Mouse (Mus musculus) brain, embryonic 14.5 days (tissue): Measurements from ENCODE around the gene Nomo1. TPM values are rescaled to one million over a fixed set of nuclear protein-coding genes. Genes with fewer than 3 reads are reported as not detected.
A peak's percentile ranks its signal among the peaks of the same experiment; 100 is the strongest.

Source experiments
- DNase-seq: peaks from one replicate; pipeline ENCODE4 v3.0.0-alpha.2; 2011; ENCODE audit warnings: low read depth
- CTCF ChIP-seq: fragments of 200-500 bp; IDR thresholded peaks from 2 replicates; pipeline ENCODE4 v1.5.1; 2012; ENCODE audit warnings: inconsistent platforms, mild to moderate bottlenecking, moderate library complexity, borderline replicate concordance; ENCODE audit not compliant: insufficient read depth, insufficient read length; ENCODE audit errors: extremely low read depth
- POLR2A ChIP-seq: fragments of 200-500 bp; IDR thresholded peaks from 2 replicates; pipeline ENCODE4 v1.6.1; 2012; ENCODE audit warnings: mild to moderate bottlenecking, inconsistent platforms, borderline replicate concordance; ENCODE audit not compliant: poor library complexity, insufficient read depth, insufficient read length, severe bottlenecking; ENCODE audit errors: extremely low read depth
- polyA plus RNA-seq: library from polyadenylated mRNA; depleted of rRNA; stranded (reverse); fragments of >200 nt; gene quantifications from 2 replicates; pipeline ENCODE4 v1.2.3, GENCODE M21; 2012

The Nomo1 gene
- polyA plus RNA-seq, 1 experiment = 52.6 TPM

DNA sequence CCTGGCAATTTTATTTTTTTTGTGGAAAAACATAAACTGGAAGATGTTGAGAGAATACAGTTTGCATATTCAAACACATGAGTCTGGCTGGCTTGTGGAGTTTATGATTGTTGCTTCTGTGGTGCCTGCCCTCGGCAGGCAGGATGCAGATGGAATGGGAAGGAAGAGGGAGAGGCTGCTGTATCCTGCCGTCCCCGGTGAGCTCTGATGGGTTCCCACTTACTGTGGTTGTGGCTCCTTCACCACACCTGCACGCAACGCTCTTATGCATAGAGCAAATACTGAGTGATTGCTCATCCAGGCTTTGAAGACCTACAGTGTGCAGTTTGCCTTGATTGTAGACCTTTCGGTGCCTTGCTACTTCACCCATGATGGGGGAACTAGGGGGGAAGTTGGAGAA, 54.7 kb downstream of the Nomo1 start:
- TF ChIP-seq POLR2A (no peak), CTCF (no peak)
- DNase-seq = no peak

DNA sequence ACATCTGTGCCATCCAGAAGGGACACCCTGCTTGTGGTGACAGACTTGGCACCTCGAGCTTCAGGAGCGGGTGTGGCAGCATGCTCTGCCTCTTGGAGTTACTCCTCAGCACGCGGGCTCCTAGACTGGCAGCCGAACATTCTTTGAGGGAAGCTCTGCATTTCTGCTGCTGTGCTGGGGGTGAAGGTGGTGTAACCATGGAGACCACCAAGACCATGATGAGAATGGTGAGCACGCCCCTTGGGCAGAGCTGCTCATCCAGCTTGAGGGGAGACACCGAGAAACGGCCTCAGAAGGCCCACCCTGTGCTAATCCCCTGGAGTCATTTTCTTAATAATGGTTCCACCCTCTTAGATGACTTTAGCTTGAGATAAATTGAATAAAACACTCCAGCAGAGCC, 59.3 kb downstream of the Nomo1 start:
- TF ChIP-seq POLR2A (no peak), CTCF (no peak)
- peak; percentile 26 for DNase-seq

DNA sequence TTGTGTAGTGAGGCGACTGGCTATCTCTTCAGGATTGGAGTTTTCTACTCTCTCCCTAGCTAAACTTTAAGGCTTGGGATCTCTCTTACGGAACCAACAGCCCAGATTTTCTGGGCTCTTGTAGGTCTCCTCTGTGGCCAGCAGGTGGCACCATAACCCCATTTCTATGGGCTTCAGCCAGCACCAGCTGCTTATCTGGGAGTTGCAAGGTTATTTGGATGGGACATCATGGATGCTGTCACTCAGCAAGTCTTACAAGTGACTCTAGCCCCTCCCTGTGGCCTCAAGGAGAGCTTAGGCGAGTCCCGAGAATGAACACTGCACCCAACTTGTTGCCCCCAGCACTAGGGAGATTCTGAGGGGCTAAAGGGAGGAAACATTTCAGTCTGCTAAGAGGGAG, 62.6 kb downstream of the Nomo1 start:
- DNase-seq = peak; percentile 89
- TF ChIP-seq CTCF = peak; percentile 92
- no peak for TF ChIP-seq POLR2A

DNA sequence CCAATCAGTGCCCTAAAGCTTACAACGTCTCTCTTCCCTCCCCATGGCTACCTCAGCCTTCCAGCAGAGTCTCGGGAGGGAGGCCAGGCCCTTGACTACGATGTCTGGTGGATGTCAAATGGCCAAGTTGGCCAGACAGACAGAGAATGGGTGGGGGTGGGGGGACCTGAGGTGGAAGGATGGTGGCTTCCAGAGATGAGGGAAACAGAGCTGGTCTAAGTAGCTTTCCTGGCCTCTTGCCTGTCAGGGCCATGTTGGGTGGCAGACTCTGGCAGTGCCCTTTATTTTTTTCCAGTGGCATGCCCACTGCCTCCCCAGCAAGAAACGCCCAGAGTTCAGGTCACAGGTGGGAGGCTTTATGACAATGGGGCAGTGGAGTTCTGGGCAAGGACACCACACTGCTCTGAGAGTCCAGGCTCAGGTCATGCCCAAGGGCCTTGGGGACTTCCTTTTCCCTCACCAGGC, 63.9 kb downstream of the Nomo1 start:
- no peak for TF ChIP-seq POLR2A
- TF ChIP-seq CTCF = no peak
- no peak for DNase-seq

DNA sequence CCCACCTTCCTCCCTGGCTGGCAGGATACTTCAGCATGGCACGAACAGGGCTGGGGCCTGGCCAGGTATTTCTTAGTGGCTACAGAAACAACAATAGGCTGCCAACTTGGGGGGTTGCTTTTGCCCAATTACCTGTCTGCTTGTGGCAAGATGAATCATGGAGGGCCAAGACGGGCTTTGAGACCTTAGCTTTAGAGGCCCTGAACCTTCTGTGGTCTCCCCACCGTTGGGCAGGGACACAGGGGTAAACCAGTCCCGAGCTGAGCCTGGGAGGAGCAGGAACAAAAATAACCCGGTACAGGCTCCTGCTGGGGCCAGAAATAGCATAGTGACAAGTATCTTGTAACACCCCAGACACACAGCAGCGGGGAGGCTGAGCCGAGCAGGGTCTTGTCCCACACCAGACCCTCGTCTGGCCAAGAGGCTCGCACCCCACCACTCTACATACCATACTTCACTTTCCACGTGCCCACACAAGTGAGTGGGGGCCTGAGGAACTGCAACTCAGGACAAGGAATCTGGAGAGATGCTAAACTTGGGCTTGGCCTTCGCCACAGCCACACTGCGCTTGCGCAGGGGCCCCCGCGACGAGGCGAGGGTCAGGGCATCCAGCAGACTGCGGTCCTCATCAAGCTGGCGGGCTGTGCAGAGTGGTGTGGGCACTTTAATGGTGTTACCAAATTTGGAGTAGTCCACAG, 64.9 kb downstream of the Nomo1 start:
- TF ChIP-seq POLR2A (no peak), CTCF (no peak)
- DNase-seq = no peak

DNA sequence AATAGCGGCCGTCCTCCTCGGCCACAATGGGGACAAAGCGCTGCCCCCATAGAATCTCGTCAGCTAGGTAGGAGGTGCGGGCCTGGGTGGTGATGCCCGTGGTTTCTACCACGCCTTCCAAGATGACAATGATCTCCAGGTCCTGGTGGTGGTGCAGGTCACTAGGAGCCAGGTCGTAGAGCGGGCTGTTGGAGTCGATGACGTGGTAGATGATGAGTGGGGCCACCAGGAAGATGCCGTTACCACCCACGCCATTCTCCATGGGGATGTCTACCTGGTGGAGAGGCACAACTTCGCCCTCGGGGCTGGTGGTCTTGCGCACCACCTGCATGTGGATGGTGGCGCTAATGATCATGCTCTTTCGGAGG, 65.4 kb downstream of the Nomo1 start:
- TF ChIP-seq POLR2A (no peak), CTCF (no peak)
- no peak for DNase-seq

DNA sequence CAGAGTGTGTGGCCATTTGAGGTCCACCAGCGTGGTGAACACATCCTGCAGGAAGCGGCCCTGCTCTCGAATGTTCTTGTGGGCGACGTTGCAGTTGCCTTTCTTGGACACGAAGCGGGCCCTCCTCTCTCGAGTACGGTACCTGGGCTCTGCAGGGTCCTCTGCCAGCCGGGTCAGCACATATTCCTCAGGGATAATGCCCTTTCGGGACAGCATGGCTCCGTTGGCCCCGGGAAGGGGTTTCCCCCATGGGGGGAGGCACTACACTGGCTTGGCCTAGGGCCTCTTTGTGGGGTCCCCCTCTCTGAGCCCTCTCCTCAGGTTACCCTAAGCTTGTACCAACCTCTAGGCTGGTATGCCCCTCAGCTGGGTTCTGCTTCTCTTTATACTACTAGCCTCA, 66.2 kb downstream of the Nomo1 start:
- no peak for TF ChIP-seq POLR2A
- no peak for TF ChIP-seq CTCF
- DNase-seq = no peak

DNA sequence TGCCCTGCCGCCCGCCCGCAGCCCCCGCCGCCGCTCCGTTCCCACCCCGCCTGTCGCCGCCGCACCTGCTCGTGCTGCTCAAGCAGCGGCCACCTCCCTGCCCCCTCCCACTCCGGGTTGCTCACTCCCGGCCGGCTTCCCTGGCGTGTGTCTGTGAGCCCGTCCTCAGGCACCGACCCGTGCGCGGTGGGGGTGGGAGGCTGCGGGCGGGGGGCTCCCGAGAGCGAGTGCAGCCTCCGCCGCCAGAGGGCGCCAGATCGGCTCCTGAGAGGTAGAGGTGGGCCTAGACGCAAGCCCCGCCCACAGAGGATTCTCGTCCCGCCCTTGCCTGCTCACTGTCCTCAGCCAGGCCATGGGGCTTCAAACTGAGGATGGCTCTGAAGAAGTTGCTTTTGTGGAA, 67.1 kb downstream of the Nomo1 start, which contains the start of gene Kcnj11:
Gene Kcnj11 (minus strand): TSS at position 202 of the 400 bp plus-strand sequence.
- DNase-seq = peak; percentile 92
- TF ChIP-seq CTCF (peak; percentile 87), POLR2A (no peak)

DNA sequence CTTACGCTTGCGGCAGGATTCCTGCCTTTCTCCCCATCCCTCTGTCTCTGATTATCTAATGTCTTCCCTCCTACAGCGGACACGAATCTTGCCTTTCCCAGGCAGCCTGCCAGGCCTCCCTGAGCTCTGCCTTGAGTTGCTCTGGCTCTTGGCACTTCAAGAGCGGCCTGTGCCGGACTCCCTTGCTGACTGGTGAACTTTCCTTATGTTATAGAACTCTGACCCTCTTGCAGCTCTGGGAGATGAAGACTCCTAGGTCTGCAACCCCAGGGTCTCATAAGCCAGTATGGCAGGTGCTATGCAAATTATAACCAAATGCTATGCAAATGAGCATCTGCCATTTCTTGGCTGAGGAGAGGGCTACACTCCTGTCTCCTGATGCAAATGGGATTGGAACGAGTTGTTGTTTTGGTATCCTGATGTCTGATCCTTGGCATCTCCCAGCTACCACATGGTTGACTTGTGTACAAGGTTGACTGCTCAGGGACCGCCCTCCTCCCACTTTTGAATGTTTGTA, 69.6 kb downstream of the Nomo1 start:
- TF ChIP-seq POLR2A (no peak), CTCF (no peak)
- peak; percentile 94 for DNase-seq

DNA sequence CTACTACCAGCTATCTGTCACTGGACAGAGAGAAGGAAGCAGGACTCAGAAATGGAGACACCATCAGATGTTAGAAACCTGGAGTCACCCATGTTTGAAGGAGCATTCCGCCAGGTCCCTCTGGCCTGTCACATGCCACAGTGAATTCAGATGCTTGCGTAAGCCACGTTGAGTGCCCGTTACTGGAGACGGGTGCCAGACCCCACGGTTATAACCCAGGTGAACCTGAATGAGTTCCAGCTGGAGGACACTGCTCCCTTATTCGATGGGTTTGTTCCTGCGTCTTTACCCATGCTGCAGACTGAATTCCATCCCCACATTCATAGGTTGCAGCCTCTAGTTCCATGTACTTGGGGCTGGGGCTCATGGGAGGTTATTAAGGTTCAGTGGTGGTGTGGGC, 70.3 kb downstream of the Nomo1 start:
- DNase-seq = peak; percentile 27
- TF ChIP-seq POLR2A = no peak

DNA sequence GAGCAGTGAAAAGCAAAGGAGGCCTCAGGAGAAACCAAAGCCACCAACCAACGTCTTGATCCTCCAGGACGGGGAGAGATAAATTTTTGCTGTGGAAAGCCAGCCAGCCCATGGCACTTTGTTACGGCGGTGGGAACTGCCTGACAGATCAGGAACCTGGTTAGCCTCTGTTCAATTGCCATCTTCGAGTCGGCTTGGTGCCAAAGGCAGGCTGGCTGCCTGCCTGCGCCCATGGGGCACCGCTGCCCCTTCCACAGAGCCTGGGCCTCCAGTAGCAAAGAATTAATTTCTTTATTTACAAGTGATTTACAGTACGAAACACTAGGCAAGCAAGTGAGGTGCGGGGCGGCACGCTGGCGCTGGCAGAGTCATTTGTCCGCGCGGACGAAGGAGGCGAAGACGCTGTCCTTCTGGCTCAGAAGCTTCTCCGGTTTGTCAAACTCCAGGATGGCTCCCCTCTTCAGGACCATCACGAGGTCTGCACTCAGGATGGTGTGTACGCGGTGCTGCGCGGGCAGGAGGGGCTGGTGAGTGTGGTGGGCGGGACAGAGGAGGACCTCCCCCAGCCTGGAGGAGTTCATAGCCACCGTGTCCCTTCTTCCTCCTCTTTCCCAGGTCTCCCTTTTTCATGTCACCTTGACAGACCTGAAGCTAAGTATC, 70.9 kb downstream of the Nomo1 start:
- DNase-seq = peak; percentile 81

DNA sequence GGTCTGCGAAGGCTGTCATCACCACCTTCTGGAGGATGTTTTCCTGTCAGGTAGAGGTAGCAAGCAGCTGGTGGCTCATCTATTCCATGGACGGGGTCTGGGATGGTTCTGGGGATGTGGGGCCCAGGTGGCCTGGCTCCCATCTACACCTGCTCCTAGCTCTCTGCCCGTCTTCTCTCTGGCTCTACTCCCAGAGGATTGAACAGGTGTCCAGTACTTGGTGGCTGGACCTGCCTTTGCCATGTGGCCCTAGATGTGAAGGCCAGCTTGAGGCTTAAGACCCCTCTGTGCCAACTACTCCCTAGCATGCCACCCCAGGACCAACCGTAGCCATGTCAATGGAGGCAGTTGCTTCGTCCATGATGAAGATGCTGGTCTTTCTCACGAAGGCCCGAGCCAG, 72.0 kb downstream of the Nomo1 start:
- DNase-seq = no peak
- no peak for TF ChIP-seq CTCF
- TF ChIP-seq POLR2A = no peak

More for the DNA sequence above, 70.9 kb downstream of the Nomo1 start:
- TF ChIP-seq CTCF (no peak), POLR2A (no peak)

DNA sequence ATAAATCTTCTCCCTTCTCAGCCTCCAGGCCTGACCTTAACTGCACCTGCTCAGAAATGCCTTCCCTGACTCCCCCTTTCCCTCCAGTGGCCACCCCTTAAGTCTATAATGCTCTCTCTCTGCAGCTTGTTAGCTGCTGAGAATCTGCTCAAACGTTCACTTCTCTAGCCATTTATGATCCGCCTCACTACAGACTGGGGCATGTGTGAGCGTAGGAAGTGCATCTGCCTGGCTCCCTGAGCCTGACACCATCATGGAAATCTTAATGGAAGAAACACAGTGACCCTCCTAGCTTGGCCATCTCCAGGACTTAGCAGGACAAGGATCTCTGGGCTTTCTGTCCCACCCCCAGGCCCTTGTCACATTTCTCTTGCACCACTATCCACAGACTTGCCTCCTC, 76.6 kb downstream of the Nomo1 start:
- TF ChIP-seq CTCF = no peak
- no peak for TF ChIP-seq POLR2A
- no peak for DNase-seq
